Mouse (Mus musculus): Measurements from ENCODE around the gene Polr3g.
"Not testable (repeated sequence)": the region's sequence is repeated elsewhere in the genome, so short reads cannot be mapped to it uniquely, and the experiment has no call there.

The Polr3g gene

GRCm38 (mm10) chr13:81689587-81689986 lies 21.2 kb downstream of the Polr3g start:
- no peak for DNase-seq (ENCODE audit: low read depth, low spot score)

- no peak for DNase-seq (ENCODE audit: low read depth, low spot score)
These were observed 25.9 kb downstream of the Polr3g start for GRCm38 (mm10) chr13:81684884-81685283.

- DNase-seq (ENCODE audit: low read depth, low spot score) = no peak
These were observed 26.6 kb downstream of the Polr3g start for GRCm38 (mm10) chr13:81684258-81684657.

- no peak for DNase-seq (ENCODE audit: low read depth, low spot score)
These were observed 27.7 kb downstream of the Polr3g start for GRCm38 (mm10) chr13:81683107-81683506.

DNA sequence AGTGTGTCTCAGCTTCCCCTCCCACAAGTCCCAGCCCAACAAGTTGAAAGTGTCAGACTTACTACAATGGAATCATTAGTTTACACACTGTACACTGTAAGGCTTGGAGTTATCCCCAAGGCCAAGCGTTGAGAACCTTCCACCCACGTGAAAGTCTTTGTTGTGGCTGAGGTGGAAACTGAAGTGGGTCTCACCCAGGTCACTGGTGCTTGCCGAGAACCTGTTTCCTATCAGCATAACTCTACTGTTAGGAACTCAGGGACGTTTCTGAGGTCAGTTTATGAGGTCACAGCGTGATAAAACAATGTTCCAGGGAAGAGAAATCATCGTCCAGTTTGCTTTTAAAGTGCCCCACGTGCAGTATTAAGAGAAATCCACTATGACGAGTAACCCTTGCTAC lies 35.5 kb downstream of the Polr3g start:
- no peak for DNase-seq (ENCODE audit: low read depth, low spot score)

- no peak for DNase-seq (ENCODE audit: low read depth, low spot score)
These were observed 43.1 kb downstream of the Polr3g start for GRCm38 (mm10) chr13:81667713-81668112.

DNA sequence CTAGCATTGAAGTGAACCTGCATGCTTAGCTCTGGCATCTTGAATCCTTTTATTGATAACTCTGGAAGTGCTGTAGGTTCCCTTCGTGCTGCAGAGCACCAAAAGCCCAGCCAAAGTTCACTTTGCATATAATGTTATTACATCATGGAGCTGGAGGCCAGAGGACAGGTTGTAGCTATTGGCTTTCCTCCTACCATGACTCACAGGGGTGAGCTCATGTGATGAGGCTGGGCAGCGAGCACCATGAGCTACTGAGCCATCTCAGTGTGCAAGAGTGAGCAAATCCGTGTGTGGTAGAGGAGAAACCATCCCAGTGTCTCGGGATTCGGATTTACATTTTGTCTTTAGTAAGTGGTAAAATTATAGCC lies 46.5 kb downstream of the Polr3g start:
- no peak for DNase-seq (ENCODE audit: low read depth, low spot score)

DNA sequence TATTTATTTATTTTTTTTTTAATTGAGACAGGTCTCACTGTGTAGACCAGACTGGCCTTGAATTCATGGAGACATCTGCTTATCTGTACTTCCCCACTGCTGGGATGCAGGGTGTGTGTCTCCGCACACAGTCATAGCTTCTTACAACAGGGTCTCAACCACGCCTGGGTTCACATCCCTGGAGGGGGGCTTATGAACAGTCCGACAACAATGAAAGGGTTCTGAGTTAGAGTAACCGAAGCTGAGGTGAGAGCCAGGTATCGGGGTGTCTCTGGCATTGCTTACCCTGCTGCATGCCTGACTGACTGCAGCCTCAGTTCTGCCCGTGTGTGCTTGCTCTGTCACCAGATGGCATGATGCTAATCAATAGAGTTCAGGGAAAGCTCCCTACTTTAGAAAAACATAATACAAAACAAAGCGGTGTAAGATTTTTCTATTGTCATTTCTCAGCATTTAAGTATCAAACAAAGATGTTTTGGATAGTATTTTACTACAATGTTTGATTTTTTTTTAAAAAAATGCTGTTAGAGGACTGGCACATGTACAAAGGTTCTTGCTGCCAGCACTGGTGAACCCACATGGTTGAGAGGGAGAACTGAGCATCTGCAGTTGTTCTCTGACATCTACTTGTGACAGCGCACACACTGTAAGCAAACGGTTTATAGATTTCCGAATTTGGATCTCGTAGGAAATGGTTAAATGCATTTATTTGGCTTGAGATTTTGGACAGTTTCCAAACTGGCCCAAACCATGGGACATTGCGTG lies 47.1 kb downstream of the Polr3g start:
- DNase-seq (ENCODE audit: low read depth, low spot score) = no peak

GRCm38 (mm10) chr13:81658053-81658752 lies 52.6 kb downstream of the Polr3g start:
- no peak for DNase-seq (ENCODE audit: low read depth, low spot score)

- peak; percentile 80 for DNase-seq (ENCODE audit: low read depth, low spot score)
These were observed 53.3 kb downstream of the Polr3g start, which contains the start of gene Lysmd3 for GRCm38 (mm10) chr13:81657351-81658052. TSS of gene Lysmd3 (plus strand) at chr13:81657663.

DNA sequence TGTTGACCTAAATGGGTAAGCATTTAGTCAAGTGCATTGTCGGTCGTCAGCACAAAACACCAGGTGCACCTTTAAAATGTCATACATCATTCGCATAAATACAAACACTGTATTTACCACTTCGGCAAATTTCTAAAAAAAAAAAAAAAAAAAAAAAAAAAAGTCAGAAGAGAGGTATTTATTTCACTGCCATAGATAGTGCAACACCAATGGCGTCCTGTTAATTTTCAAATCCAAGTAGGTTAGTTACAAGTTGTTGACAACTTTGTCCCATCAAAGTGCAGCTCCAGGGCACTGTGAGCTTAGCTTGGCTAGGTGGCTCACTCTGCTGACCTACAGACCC lies 53.8 kb downstream of the Polr3g start:
- no peak for DNase-seq (ENCODE audit: low read depth, low spot score)

DNA sequence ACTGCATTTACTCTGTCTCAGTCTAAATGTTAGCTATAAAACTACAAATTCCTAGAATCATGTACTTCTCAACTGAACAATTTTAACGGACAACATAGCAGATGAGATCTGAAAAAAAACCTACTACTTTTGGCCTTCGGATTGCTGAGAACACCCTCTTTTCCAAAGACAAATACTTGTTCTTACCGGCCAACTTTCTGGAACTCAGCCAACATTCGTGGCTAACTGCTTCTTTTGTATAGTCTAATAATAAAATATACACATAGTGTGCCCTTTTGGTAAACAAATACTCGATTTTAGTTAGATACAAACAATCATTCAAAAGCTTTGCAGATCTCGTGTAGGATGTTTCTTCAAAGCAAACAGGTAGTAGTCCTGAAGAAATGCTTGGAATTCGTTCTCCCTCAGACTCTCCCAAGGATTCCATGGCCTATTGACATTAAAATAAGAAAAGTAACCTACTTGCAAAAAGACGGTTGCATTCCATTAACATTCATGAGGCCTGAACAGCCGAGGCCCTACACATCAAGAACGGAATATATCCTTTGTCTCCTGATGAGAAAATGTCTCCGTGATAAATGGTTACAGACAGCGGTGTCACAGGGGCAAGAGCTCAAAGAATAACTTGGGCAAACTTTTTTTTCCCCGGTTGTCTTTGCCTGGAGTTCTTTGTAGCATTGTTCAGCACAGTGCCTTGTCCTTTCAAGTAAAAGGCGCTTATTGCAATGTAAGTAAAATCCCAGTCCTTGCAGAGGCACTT lies 54.5 kb downstream of the Polr3g start:
- no peak for DNase-seq (ENCODE audit: low read depth, low spot score)

DNA sequence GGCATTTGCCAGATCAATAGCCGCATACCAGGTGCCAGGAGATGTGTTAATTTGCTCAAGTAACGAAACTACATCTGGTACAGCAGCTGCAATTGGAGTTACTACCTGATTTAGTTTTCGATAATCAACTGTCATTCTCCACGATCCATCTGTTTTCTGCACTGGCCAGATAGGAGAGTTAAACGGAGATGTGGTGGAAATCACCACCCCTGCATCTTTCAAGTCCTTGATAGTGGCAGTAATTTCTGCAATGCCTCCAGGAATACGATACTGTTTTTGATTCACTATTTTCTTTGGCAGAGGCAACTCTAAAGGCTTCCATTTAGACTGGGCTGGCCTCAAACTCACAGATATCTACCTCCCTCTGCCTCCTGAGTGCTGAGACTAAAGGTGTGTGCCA lies 60.4 kb downstream of the Polr3g start:
- DNase-seq (ENCODE audit: low read depth, low spot score) = not testable (repeated sequence)

DNA sequence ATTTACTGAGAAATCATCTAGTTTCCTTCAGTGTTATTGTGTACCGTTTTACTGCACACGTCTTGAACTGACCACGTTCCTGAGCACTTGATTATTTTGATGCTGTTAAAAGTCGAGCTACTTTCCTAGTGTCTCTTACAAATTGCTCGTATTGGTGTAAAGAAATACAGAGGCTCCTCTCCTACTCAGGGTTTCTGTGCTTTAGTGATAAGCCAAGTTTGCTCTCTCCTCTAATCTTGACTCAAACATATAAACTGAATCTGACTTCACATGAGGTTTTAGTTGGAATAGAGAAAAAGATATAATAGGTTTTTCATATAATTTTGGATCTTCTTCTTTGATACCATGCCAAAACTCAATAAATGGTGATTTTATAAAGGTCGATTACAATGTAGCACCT lies 64.5 kb downstream of the Polr3g start:
- DNase-seq (ENCODE audit: low read depth, low spot score) = no peak

DNA sequence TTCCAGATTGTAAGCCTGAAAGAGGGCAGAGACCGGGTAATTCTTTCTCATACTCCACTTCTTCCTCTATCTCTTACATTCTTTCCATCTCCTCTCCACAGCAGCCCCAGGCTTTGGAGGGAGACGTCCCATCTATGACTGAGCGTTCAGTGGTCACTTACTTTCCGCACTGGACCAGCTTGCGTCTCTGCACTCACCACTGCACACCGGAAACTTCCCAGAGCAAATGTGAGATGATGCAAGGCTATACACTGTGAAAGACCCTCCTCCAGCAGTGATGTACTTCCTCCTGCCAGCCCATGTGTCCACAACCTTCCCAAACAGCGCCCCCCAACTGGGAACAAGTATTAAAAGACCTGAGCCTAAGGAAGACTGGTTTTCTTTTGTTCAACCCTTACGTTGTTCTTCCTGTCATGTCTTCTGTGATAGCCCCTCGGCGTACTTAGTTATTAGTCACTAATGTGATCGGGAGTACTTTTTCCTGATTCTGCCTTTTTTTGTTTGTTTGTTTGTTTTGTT lies 66.7 kb downstream of the Polr3g start:
- no peak for DNase-seq (ENCODE audit: low read depth, low spot score)

- DNase-seq (ENCODE audit: low read depth, low spot score) = no peak
These were observed 68.2 kb downstream of the Polr3g start for GRCm38 (mm10) chr13:81642491-81643149.

DNA sequence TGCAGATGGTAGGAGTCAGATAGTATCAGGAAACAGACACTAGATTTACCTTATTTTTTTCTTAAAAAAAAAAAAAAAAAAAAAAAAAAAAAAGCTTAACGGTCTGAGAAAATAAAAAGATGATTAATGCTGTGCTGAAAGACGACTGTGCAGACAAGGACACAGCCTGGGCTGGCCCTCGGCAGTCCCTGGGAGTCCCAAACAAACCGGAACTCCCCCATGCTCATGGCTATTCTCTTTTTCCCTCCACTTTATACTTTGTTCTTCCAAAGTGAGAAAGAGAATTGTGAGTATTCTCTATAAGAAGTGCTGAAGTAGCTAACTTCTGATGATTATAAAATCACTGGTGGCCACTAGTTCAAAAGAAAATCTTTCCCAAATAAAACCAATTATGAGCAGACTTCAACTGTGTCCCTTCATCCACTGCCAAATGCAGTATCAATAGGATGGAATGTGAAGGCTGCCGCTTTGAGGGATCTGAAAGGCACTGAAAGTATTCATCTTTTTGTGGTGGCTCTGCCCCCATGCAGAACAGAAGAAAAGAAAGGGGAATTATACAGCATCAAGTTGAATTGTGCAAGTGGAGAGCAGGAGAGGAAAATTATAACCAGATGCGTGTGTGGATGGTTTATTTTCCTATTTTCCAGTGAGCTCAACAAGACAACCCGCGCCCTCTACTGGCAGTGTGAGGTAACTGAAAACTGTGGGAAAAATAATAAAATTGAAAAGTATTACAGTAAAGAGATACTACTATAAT lies 69.3 kb downstream of the Polr3g start:
- peak; percentile 54 for DNase-seq (ENCODE audit: low read depth, low spot score)

GRCm38 (mm10) chr13:81640881-81641280 lies 69.9 kb downstream of the Polr3g start:
- DNase-seq (ENCODE audit: low read depth, low spot score) = no peak

DNA sequence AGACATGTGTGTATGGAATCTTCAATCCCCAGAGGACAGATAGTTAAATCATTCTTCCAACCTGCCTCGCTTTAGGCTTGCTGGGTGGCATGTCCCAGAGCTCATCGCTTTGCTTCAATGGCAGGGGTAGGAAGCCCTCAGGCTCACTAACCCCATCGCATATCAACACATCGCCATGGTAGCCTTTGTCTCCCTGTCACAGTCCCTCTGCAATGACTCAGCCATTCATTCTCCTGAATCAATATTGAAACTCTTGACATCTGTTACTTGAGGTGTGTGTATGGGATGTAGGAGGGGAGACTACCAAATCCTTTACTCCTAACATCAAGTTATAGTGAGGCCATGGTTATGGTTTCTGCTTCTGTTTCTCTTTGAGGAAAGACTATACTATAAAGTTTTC lies 71.2 kb downstream of the Polr3g start:
- no peak for DNase-seq (ENCODE audit: low read depth, low spot score)

DNA sequence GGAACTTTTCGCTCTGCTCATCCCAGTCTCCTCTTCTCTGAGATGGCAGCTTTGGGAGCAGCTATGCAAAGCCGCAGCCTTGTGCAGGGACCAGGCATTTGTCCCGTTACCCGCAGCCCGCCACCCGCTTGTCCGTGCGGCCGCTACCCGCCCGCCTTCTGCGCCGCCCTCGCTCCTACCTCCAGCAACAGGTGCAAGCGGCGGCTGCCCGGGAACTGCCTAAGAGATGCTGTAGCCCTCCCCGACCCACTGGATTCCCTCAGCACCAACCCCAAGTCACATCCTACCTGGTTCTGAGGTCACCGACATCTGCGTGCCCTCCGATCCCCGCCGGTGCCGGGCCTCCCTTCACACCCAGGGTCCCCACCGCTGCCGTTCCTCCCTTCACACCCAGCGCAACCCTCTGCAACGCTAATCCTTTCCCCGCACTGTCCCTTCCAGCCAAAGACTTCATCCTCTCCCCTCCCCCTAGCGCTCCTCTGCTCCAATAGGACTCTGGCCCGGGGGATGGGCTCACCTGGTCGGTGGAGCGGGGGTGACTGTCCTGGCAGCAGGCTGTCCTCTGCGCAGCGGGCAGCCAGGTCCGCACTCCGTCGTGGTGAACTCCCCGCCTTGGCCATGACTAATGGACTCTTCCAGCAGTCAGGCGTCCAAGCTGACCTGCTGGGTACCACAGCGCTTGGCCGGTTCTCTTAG lies 77.9 kb downstream of the Polr3g start, which contains the start of gene Adgrv1:
Gene Adgrv1 (minus strand): TSS at position 435 of the 696 bp plus-strand sequence.
- peak; percentile 80 for DNase-seq (ENCODE audit: low read depth, low spot score)
